Mouse (Mus musculus): Measurements from ENCODE around the gene Nudt9.

DNA sequence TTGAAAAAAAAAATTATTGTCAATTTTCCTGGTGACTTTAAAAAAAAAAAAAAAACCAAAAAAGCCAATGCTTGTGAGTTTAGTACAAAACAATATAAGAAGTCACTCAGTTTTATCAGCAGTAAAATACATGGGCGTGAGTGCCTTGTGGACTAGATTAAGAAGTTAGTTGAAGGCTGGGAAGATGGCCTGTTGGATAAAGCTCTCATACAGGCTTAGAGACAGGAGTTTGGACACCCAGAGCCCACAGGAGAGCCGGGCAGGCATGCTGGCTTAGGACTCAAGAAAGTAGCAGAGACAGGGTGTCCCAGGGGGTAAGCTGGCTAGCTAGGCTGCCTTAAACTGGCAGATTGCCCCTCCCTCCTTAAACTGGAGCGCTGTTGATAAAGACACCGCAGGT, 8.8 kb downstream of the Nudt9 start:
- TF ChIP-seq POLR2A (IDR thresholded peaks at IDR 0.05; ENCODE audit: low read depth, low read length) (no peak), CTCF (IDR thresholded peaks at IDR 0.05; ENCODE audit: borderline replicate concordance, insufficient read depth, low read length) (no peak)
